In genomic region chr5:66423909-66424308, GRCm38 (mm10) we compare ENCODE assay signal across 8 mouse cellular contexts.
DNase-seq lines count a peak whose midpoint lies in the region; ATAC-seq lines count a peak whose summit lies in the region.

No protein-coding gene starts in this region.

- no peak overlapping the region for H3K4me2 ChIP-seq in hindbrain, embryonic 14.5 days (replicated peaks)
- no peak overlapping the region for H3K4me2 ChIP-seq in hindbrain, embryonic 16.5 days (ENCODE audit: low read length)

- H3K4me3 ChIP-seq in hindbrain, embryonic 14.5 days (replicated peaks; ENCODE audit: low read length): no peak overlapping the region
- H3K4me3 ChIP-seq in hindbrain, embryonic 16.5 days (ENCODE audit: low read length): no peak overlapping the region

- no peak overlapping the region for H3K27ac ChIP-seq in hindbrain, embryonic 14.5 days
- no peak overlapping the region for H3K27ac ChIP-seq in hindbrain, embryonic 16.5 days (ENCODE audit: low read depth, low read length)

- H3K9me3 ChIP-seq in hindbrain, embryonic 14.5 days (ENCODE audit: control insufficient read depth, low read length): no peaks in the 10 kb centered on the region
- no peaks in the 10 kb centered on the region for H3K9me3 ChIP-seq in hindbrain, embryonic 16.5 days (ENCODE audit: control insufficient read depth, low read length)

- H3K36me3 ChIP-seq in hindbrain, embryonic 14.5 days (replicated peaks; ENCODE audit: control insufficient read depth, insufficient read depth): no peaks in the 10 kb centered on the region
- no peaks in the 10 kb centered on the region for H3K36me3 ChIP-seq in hindbrain, embryonic 16.5 days (ENCODE audit: control insufficient read depth, insufficient read depth, low read length)

- peaks cover 5% of the 10 kb centered on the region; the same call in 1 of the 2 replicates for H3K4me1 ChIP-seq in hindbrain, embryonic 14.5 days (replicated peaks; ENCODE audit: control insufficient read depth, insufficient read depth, low read length)
- H3K4me1 ChIP-seq in hindbrain, embryonic 16.5 days (ENCODE audit: control insufficient read depth, insufficient read depth, low read depth, low read length): no peaks in the 10 kb centered on the region; the same call in 1 of the 2 replicates

- no peak overlapping the region for H3K9ac ChIP-seq in hindbrain, embryonic 14.5 days
- no peak overlapping the region for H3K9ac ChIP-seq in hindbrain, embryonic 16.5 days (ENCODE audit: low read depth, low read length)

- no peak for ATAC-seq in hindbrain, embryonic 14.5 days (ENCODE audit: low FRiP score)
- no peak for ATAC-seq in hindbrain, embryonic 16.5 days

- no peaks in the 10 kb centered on the region for H3K27me3 ChIP-seq in hindbrain, embryonic 14.5 days (ENCODE audit: control insufficient read depth, insufficient read depth, low read length)
- no peaks in the 10 kb centered on the region for H3K27me3 ChIP-seq in hindbrain, embryonic 16.5 days (replicated peaks; ENCODE audit: control insufficient read depth, insufficient read depth, low read length)

- DNase-seq in hindbrain, embryonic 14.5 days (ENCODE audit: low spot score): peak; percentile 61
- DNase-seq in 3T3-L1 (ENCODE audit: low read depth, low spot score): peak; percentile 59
- DNase-seq in MN1 (ENCODE audit: low spot score): peak; percentile 29
- peak; percentile 26 for DNase-seq in induced T-regulatory cell, adult 2 months (ENCODE audit: low read depth)
- DNase-seq in natural killer cell, adult 2 months (ENCODE audit: low spot score in 2 of 2): no peak
- no peak for DNase-seq in testis, postnatal 10 days (ENCODE audit: low spot score)
- no peak for DNase-seq in ovary, postnatal 36 days (ENCODE audit: low spot score)

- 76% methylated on average over 4 of the region's 4 CpGs for WGBS in hindbrain, embryonic 14.5 days
- WGBS in hindbrain, embryonic 16.5 days: 77% methylated on average over 4 of the region's 4 CpGs

Comparison
In these comparisons a context has a peak if more than half of its experiments do, and no peak if none do; other contexts are left out.
1. DNase-seq: peak in hindbrain, embryonic 14.5 days (single experiment), 3T3-L1 (single experiment), MN1 (single experiment) and induced T-regulatory cell, adult 2 months (single experiment); none in natural killer cell, adult 2 months (0 of 2), testis, postnatal 10 days (single experiment) and ovary, postnatal 36 days (single experiment).